Comparison of ENCODE assay signal across 8 mouse cellular contexts in genomic region chr10:94958311-94958710, GRCm38 (mm10). TPM values are rescaled to one million over a fixed set of nuclear protein-coding genes. Genes with fewer than 3 reads are reported as not detected.
A peak's percentile ranks its signal among the peaks of the same experiment; 100 is the strongest.
DNase-seq lines count a peak whose midpoint lies in the region; ATAC-seq lines count a peak whose summit lies in the region.

No protein-coding gene starts in this region.

- H3K9ac ChIP-seq in heart, embryonic 11.5 days (ENCODE audit: low read depth, low read length), result no peak overlapping the region
- no peak overlapping the region for H3K9ac ChIP-seq in liver, embryonic 13.5 days
- H3K9ac ChIP-seq in intestine, embryonic 16.5 days (ENCODE audit: low read depth, low read length), result no peak overlapping the region

- no peak overlapping the region for H3K4me3 ChIP-seq in heart, embryonic 11.5 days (ENCODE audit: low read depth, low read length)
- H3K4me3 ChIP-seq in liver, embryonic 13.5 days (replicated peaks), result no peak overlapping the region
- no peak overlapping the region for H3K4me3 ChIP-seq in intestine, embryonic 16.5 days (ENCODE audit: low read length)

- no peaks in the 10 kb centered on the region for H3K27me3 ChIP-seq in heart, embryonic 11.5 days (ENCODE audit: control insufficient read depth, insufficient read depth, low read length)
- H3K27me3 ChIP-seq in liver, embryonic 13.5 days, result 0 out of 2 replicates have a peak, but pooled peaks cover 7% of the 10 kb centered on the region
- no peaks in the 10 kb centered on the region for H3K27me3 ChIP-seq in intestine, embryonic 16.5 days (replicated peaks; ENCODE audit: control insufficient read depth, insufficient read depth, low read length)

- H3K4me2 ChIP-seq in heart, embryonic 11.5 days, result 0 out of 2 replicates have a peak overlapping the region, but pooled peaks have one; percentile 16
- H3K4me2 ChIP-seq in liver, embryonic 13.5 days, result no peak overlapping the region
- no peak overlapping the region for H3K4me2 ChIP-seq in intestine, embryonic 16.5 days (ENCODE audit: low read depth, low read length)

- no peak for ATAC-seq in heart, embryonic 11.5 days (replicated peaks; ENCODE audit: insufficient number of reproducible peaks, low FRiP score, low TSS enrichment)
- no peak for ATAC-seq in liver, embryonic 13.5 days (ENCODE audit: low read depth)
- peak; percentile 71; the same call in 1 of the 2 replicates for ATAC-seq in neutrophil, adult 5-6 weeks (ENCODE audit: extremely low read depth, insufficient number of reproducible peaks, low FRiP score, poor library complexity, severe bottlenecking)
- ATAC-seq in intestine, embryonic 16.5 days, result no peak

- WGBS in heart, embryonic 11.5 days (ENCODE audit: insufficient replicate concordance), result 10% methylated on average over 7 of the region's 7 CpGs
- 8% methylated on average over 7 of the region's 7 CpGs for WGBS in liver, embryonic 13.5 days (ENCODE audit: insufficient replicate concordance)
- 11% methylated on average over 7 of the region's 7 CpGs for WGBS in intestine, embryonic 16.5 days

- H3K4me1 ChIP-seq in heart, embryonic 11.5 days (ENCODE audit: control insufficient read depth, insufficient read depth, low read length), result no peaks in the 10 kb centered on the region
- H3K4me1 ChIP-seq in liver, embryonic 13.5 days (replicated peaks), result peaks cover 16% of the 10 kb centered on the region
- no peaks in the 10 kb centered on the region for H3K4me1 ChIP-seq in intestine, embryonic 16.5 days (ENCODE audit: control insufficient read depth, insufficient read depth, low read length)

- H3K27ac ChIP-seq in heart, embryonic 11.5 days (ENCODE audit: low read depth, low read length), result no peak overlapping the region
- no peak overlapping the region for H3K27ac ChIP-seq in liver, embryonic 13.5 days
- no peak overlapping the region for H3K27ac ChIP-seq in intestine, embryonic 16.5 days (ENCODE audit: low read length)

- DNase-seq in ovary, postnatal 14 days (ENCODE audit: low spot score), result peak; percentile 46
- no peak for DNase-seq in ovary, postnatal 10 days (ENCODE audit: low spot score)
- peak; percentile 43 for DNase-seq in T-cell, adult 2 months (ENCODE audit: low spot score)
- DNase-seq in cerebellum, postnatal 10 days, result peak; percentile 74 to 88
- DNase-seq in liver, embryonic 13.5 days, result peak; percentile 33

- no peaks in the 10 kb centered on the region for H3K9me3 ChIP-seq in heart, embryonic 11.5 days (replicated peaks; ENCODE audit: control insufficient read depth, low read length)
- H3K9me3 ChIP-seq in liver, embryonic 13.5 days (replicated peaks), result no peaks in the 10 kb centered on the region
- 0 out of 2 replicates have a peak, but pooled peaks cover 2% of the 10 kb centered on the region for H3K9me3 ChIP-seq in intestine, embryonic 16.5 days (ENCODE audit: control insufficient read depth, low read length)

- no peaks in the 10 kb centered on the region for H3K36me3 ChIP-seq in heart, embryonic 11.5 days (ENCODE audit: control insufficient read depth, insufficient read depth, low read length)
- no peaks in the 10 kb centered on the region for H3K36me3 ChIP-seq in liver, embryonic 13.5 days
- no peaks in the 10 kb centered on the region for H3K36me3 ChIP-seq in intestine, embryonic 16.5 days (ENCODE audit: control insufficient read depth, insufficient read depth, low read length)

RNA-seq across cellular contexts. Expression of gene Plxnc1, which starts 13.7 kb away (rescaled TPM):
- polyA plus RNA-seq in heart, embryonic 11.5 days (2014; fragmentation: Nextera tagmentation; extraction: Ambion mirVana), result 6.7 and 7.1 TPM in 2 replicates
- 1.8 and 2.0 TPM in 2 replicates for polyA plus RNA-seq in liver, embryonic 13.5 days (2015; fragmentation: Nextera tagmentation; extraction: Ambion mirVana)
- 37.8 and 47.5 TPM in 2 replicates for total RNA-seq in neutrophil, adult 5-6 weeks (2017)
- 0.72 and 0.75 TPM in 2 replicates for polyA plus RNA-seq in intestine, embryonic 16.5 days (2015; fragmentation: Nextera tagmentation; extraction: Ambion mirVana)
